Mouse (Mus musculus) cerebellum, postnatal 36 days (tissue): ENCODE results near the gene Ntn4.
A peak's percentile ranks its signal among the peaks of the same experiment; 100 is the strongest.
"Not testable (repeated sequence)": the region's sequence is repeated elsewhere in the genome, so short reads cannot be mapped to it uniquely, and the experiment has no call there.

Source experiments
- DNase-seq, 2 experiments: peaks; one replicate each; pipeline ENCODE4 v3.0.0; 2021 to 2022; ENCODE audit warnings: mixed read lengths in 2 of 2

Gene Ntn4

DNA sequence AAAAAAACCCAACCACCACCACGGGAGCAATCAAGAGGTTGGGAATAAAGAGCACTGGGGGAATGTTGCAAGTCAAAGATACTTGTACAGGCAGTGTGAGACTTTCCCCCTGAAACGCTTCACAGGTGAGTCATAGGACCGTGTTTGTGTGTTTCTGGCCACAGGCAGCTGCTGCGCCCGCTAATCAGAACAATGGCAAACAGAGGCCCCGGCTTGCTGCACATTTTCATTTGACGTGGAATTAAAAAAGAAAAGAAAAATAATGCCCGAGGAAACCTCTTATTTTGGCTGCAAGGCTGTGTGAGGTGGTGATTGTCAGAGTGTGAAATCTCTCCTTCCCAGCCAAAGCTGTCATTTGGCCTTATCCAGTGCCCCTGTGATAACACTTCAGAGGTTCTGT is 2.4 kb downstream of the Ntn4 start:
- DNase-seq: peak; percentile 25 to 50

DNA sequence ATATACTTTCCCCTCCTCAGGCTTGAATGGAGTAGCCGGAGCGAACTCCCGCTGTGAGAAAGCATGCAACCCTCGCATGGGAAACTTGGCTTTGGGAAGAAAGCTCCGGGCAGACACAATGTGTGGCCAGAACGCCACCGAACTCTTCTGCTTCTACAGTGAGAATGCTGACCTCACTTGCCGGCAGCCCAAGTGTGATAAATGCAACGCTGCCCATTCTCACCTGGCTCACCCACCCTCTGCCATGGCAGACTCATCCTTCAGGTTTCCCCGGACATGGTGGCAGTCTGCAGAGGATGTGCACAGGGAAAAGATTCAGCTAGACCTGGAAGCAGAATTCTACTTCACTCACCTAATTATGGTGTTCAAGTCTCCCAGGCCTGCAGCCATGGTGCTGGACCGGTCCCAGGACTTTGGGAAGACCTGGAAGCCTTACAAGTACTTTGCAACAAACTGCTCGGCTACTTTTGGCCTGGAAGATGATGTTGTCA is 4.0 kb downstream of the Ntn4 start:
- DNase-seq: peak; percentile 55 to 60

DNA sequence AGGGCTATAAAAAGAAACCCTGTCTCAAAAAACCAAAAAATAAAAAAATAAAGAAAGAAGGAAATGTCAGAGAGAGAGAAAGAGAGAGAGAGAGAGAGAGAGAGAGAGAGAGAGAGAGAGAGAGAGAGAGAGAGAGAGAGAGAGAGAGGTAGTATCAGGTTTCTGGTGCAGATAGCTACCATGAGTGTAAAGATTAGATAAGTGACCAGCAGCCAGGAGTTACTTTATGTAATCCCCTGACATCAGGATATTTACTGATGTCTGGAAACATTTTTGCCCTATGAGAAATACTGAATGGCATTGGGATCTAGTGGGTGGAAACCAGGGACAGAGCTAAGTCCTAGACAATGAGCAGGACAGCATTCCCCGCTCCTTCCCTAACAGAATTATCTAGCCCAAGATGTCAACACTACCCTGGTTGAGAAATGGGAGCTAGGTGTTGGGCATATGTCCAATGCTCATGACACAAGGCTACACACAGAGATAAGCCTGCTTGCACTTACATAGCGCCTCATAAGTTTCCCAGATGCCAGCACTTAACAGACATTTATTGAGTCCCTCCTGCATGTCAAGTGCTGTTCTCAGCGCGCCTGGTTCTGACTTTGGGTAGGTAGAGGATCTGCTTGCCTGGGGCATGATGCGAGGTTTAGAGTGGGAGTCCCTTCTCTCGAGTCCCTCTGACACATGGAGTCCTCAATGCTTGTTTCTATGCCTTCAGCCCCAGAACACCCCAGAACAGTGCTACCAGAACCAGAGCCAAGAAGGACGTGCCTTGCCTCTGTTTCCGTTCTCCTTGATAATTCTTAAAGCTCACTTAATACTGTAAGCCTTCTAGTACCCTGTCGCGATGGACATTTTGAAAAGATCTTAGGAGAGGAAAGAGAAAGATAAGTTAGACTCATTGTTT is 7.4 kb downstream of the Ntn4 start:
- DNase-seq: no peak

DNA sequence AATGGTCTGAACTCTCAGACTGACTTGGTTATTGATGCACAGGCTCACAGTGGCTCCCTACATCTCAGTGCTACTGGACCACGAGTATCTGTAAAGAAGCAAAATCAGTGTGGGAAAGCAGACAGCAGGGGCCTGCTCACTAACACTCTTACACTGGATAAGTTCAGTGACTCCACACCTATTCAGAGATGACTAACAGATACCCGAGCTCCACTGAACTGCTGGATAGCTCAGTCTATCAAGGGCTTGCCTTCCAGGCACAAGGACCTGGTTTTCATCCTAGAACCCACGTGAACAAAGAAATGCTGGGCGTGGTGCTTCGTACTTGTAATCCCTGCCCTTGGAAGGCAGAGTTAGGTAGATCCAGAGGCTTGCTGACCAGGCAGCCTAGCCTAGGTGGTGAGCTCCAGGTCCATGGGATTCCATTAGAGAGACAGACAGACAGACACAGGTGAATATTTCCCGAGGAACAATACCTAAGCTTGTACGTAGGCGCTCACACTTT is 8.2 kb downstream of the Ntn4 start:
- no peak for DNase-seq

DNA sequence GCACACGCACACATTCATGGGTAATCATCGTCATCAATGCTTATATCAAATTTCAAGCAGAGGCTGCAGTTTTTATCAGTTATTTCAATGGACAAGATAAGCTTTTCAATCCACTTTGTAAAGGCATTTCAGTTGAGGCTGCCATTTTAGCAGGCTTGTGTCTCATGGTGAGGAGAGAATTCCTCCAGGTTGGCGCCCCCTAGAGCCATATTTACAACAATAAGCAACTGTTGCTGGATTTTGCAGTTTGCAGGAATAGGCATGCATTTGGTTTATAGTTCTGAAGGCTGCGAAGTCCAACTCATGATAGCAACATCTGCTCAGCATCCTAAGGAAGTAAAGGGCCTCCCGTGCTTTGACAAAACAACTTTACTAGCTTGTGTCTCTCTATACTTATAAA is 8.6 kb downstream of the Ntn4 start:
- no peak for DNase-seq

DNA sequence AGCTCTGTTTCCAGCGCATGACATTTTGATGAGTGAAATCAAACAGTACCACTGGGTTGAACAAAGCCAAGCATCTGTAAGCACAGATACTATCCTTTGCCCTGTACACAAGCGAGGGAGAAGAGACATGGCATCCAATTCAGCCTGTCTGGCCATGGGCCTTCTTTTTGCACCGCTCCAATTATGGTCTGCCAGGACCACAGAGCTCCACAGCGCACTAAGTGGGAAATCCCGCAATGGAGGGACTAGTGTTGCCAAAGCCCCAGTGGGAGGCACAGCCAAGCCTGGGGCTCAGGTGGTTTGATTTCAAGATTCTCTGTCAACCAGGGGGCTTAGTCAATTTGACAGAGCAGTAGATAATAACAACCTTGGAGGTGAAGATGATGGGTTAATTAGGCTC is 9.1 kb downstream of the Ntn4 start:
- DNase-seq: peak in 1 of 2 experiments; percentile 25

DNA sequence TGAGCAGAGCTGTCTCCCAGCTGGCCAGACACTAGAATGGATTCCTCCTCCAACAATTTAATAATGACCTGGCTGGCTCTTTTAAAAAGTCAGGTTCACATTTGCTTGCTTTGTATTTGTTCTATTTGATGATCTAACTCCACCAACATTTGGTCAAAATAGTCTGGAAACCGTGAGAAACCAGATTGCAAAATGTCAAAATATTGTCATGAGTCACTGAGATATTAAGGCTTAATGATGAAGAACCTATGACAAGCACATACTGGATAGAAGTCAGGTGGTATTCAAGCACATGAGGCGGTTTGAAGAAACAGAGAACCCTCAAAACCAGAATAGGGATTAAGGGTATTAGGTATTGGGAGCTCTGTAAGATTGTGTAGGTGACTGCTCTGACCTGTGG is 12.8 kb downstream of the Ntn4 start:
- DNase-seq: no peak

DNA sequence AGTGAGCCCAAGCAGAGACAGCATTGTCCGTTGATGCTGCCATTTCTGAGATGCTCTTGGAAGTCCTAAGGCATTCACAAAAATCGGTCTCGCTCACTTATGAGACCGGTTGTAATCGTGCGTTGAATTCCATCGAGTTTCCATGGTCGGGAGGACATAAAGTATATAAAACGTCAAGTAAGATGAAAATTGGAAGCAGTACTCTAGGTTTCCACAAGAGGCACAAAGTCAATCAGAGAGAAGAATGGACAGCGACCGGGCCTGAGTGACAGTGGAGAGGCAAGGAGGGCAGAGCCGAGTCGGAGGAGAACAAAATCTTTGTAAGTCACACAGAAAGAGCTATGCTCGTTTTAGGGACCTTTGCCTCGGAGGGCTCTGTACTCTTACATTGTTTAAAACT is 14.9 kb downstream of the Ntn4 start:
- DNase-seq: no peak

DNA sequence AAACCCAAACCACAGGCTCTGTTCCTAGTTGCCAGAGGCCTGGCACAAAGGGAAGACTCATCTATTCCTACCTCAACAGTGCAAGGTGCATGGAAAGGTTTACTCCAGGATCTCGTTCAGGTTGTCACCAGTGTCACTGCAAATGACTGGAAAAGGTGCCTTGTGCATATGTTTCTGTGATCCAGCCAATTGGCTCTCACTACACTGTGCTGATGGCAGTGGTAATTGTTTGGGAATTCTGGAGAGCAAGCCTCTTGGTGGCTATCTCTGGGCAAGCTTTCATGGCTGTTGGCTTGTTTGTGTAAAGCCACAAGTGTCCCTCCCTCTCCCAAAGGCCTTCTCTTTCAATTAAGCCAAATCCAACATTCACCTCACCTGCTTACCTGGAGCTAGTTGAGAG is 19.3 kb downstream of the Ntn4 start:
- DNase-seq: no peak

DNA sequence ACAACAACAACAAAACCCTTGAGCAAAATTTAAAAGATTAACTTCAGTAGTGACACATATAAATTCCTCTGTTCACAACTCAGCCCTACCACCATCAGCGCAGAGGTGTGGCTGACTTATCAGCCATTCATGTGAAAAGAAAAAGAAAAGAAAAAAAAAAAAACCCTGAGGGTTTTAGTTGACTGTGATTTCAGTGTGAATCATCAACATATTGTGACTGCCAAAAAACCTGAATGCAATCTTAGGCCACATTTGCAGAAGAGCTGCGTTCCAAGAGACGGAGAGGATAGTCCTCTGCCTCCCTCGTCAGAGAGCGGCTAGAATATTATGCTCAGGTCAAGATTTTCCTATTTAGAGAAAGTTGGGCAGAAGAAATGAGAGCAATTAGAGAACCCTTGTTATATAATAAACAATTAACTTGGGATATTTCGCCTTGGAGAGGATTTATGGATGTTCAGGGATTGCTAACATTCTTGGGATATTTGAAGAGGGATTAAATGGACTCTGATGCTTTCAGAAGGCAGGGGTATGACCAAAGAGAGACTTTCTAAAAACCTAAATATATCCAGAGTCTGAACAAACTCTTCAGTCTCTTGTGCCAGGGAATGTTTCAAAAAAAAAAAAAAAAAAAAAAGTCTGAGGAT is 21.0 kb downstream of the Ntn4 start:
- no peak for DNase-seq

DNA sequence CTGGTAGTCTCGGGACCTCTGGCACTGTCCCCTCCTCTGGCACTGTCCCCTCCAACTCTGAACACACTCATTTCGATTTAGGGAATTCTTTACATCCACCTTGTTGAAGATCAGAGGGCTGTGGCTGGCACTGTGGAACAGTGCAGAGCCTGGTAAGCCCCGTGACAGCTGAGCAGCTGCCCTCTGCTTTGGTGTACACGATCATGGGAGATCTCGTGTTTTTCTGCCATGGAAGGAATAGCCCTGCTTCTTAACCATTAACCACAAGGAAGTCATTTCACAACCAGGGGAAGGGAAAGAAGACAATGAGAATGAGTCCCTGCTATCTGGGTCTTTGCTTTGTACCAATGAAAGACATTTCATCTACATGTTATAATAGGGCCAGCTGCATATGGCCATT is 21.5 kb downstream of the Ntn4 start:
- no peak for DNase-seq

DNA sequence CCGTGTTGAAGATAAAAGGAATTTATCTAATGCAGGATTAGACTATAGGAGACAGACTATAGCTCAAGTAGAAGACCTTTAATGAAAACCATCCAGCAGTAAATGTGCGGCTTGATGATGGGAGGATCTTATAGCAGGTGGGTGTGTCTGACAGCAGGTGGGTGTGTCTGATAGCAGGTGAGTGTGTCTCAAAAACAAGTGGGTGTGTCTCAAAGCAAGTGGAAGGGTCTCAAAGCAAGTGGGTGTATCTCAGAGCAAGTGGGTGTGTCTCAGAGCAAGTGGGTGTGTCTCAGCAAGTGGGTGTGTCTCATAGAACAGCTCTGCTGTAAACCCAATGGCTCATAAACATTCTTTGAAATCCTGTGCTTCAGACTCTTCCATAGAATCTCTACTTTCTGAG is 25.7 kb downstream of the Ntn4 start:
- no peak for DNase-seq

DNA sequence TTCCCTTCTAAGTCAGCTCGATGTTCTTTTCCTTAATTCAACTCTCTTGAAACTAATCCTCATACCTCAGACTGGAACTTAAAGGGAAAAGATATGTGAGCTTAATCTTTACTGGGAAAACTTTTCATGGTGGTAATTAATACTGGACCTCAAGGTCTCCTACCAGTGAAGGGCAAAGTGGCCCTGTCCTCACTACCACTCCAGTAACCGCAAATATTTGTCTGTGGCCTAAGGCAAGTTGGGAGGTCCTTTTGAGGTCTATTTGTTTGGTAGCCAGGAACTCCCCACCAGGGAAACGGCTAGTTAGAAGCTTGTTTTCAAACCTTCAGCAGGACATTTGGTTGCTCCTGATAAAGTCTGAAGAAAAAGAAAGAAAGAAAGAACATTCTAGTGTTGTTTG is 26.5 kb downstream of the Ntn4 start:
- DNase-seq: no peak

DNA sequence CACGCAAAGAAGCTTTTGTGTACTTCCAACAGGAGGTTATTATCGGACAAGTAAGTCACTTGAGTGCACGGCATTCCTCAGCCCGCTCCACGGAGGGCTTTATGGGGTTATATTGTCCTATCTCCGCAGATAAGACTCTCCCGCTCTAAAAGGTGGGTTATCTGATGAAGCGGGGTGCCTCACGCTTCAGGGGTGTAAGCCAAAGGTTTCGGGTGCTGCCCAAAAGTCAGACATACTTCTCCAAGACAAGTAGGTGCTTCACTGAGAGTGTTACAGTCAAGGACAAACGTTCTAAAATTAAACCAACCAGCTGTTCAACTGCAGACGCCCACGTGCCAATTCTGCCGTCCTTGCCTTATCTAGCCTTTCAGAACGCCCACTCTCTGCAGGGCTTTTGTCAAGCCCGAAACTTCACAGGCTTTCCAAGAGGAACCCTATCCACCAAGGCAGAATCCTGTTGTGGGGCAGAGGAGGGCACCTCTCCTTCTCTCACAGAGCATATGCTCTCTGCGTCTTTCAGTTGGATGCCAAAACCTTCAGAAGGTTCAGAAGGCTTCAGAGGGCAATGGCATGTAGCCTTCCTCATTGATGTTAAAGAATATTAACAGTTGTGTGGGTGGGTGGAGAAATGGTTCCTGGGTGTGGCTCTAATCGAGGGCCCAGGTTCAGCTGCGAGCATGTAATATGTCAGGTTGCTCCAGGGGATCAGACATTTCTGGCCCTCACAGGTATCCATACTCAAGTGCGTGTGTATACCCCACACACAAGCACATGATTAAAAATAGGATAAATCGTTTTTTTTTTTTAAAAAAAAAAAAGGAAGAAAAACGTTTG is 32.4 kb downstream of the Ntn4 start:
- no peak for DNase-seq

DNA sequence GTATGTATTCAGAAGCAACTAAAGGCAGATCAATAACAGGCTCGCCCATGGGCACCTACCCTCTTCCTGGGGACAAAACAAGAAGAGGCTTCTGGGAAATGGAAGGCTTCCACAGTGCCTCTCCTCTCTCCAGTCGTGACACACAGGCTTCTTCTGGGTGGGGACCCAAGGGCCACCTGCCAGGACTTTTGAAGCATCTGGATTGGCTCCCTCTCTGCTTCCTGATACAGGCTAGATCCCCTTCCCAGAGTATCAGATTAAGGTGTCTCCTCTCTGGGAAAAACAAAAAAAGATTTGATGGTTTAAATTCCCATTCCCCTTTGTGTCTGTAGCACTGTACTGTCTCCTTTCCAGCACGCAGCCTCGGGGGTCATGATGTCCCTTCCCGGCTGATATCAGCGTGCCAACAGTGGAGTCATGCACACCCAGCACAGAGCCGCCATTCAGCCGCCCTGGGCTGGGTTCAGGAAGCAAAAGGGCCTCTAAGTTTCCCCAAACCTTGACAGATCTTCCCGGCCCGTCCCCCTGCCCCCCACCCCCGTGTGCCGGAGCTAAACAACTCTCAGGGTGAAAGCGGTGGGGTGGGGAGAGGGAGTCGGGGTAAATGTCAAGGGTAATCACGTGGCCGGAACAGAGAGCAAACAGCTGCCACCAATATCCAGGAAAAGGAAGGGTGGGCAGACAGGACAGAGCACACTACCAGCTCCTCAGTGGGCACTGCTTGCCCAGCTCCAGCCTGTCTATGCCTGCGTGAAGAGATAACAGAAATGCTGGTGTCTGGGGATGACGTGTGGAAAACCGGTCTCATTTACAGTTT is 38.9 kb downstream of the Ntn4 start:
- no peak for DNase-seq

DNA sequence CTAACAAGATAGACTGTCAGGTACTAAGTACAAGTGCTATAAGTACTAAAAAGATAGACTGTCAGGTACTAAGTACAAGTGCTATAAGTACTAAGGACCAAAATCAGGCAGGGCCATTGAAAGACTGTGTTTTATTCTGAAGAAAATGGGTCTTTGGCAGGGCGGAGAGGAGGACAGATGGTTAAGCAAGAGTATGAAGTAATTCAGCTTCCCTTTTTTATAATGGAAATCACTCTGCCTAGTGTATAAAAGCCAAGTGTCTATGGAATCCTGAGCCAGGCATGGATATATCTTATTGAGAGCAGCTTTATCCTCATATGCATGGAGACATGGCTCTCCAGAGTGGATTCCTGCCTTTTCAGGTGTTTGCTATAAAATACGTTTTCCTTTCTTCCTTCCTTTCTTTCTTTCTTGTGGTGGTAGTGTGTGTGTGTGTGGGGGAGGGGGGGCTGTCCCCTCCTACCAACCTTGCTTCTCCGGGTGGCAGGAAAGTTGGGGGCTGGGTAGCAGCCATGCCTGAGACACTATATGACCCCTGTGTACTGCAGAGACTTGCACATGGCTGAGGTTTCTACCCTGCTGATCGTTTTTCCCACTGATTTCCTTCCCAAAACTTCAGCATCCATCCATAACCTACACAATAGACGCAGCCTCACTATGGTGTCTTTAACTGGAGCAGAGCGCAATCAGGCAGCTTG is 40.3 kb downstream of the Ntn4 start:
- no peak for DNase-seq

DNA sequence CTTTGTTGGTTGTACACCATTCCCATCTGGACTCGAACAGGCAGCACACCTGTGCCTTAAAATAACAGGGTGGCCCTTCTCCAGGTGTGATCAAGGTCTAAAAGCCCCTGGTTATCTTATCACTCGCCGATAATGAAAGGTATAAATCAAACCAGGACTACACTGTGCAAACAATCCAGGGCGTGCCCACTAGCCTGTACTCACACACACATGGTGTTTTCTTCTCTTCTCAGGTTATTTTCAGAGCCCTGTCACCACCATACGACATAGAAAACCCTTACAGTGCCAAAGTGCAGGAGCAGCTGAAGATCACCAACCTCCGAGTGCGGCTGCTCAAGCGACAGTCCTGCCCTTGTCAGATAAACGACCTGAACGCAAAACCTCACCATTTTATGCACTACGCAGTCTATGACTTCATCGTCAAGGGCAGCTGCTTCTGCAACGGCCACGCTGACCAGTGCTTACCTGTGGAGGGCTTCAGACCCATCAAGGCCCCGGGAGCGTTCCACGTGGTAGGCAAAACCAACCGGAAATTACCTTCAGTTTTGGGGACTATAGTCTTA is 41.8 kb downstream of the Ntn4 start:
- no peak for DNase-seq

DNA sequence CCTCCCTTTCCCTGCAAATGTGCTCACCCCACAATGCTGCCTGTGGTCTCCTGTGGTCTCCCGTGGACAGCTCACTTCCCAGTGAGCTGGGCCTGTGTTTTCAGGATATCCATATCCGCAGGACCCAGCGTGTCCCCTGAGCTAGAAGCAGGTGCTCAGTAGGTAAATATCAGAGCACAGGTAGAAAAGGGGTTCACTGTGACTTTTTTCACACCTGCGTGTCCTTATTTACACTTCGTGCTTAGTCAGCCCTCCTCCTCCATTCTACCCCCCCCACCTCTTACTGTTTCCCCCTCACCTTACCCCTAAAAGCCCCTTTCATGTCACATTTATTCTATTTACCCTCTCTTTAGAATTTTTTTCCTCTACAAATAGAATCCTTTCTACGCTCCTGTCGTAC is 42.7 kb downstream of the Ntn4 start:
- DNase-seq: no peak

DNA sequence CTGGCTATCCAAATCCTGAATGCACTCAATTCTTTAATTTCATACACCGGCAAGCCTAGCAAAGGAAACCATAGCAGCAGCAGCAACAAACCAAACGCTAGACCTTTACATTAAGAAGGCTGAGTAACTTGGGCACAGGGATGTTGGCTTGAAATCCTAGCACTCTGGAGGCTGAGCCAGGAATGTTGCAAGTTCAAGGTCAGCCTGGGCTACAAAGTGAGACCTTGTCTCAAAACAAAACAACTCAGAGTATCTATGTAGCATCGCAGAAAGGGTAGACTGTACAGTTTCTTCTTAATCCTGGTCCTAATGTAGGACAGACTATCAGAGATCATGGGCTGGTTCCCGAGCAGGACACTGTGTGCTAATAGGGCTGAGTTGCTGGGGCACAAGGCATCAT is 43.4 kb downstream of the Ntn4 start:
- DNase-seq: no peak

DNA sequence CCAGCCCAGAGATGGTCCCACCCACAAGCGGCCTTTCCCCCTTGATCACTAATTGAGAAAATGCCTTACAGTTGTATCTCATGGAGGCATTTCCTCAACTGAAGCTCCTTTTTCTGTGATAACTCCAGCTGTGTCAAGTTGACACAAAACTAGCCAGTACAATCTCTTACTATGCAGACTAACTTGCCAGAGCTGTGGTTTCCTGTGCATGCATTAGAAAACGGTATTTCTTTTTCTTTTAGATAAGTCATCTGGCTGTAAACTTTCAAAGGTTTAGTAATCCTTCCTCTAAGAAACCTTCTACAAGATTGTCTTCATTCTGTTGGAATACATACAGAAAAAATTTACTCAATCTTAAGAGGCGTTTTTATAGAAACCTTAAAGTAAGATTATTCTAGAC is 44.9 kb downstream of the Ntn4 start:
- not testable (repeated sequence) for DNase-seq

DNA sequence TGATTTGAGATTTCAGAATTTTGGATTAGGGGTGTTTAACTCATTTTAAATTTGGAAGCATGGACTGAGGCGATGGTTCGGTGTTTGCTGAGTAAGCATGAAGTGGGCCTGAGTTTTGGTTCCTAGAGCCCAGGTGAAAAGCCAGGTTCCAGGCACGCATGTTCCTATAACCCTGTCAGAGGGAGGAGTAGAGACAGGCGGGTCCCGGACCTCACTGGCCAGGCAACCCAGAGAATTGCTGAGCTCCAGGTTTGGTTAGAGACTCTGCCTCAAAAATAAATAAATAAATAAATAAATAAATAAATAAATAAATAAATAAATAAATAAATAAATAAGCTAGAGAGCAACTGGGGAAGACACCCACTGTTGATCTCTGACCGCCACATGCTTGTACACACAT is 46.1 kb downstream of the Ntn4 start:
- no peak for DNase-seq
